Mouse (Mus musculus) liver, embryonic 15.5 days (tissue): ENCODE results near the gene Fbxw10. TPM values are rescaled to one million over a fixed set of nuclear protein-coding genes. Genes with fewer than 3 reads are reported as not detected.

Source experiments
- ATAC-seq: fragments of 200-750 bp; cut with Nextera tagmentation; 2 replicates; pipeline ENCODE4 v1.8.0; 2017; ENCODE audit warnings: moderate number of reproducible peaks, mild to moderate bottlenecking, moderate library complexity; ENCODE audit not compliant: insufficient read depth
- H3K27ac ChIP-seq: fragments of 300-500 bp; sonication (generic); replicated peaks from 2 replicates; pipeline ENCODE4 v1.5.1; 2015; ENCODE audit warnings: mild to moderate bottlenecking, inconsistent platforms
- H3K27me3 ChIP-seq: fragments of 300-500 bp; sonication (generic); 2 replicates; pipeline ENCODE4 v1.6.1; 2015; ENCODE audit warnings: mild to moderate bottlenecking, inconsistent platforms
- H3K36me3 ChIP-seq: fragments of 300-500 bp; sonication (generic); replicated peaks from 2 replicates; pipeline ENCODE4 v1.6.1; 2015; ENCODE audit warnings: moderate library complexity, mild to moderate bottlenecking, inconsistent platforms
- H3K4me1 ChIP-seq: fragments of 300-500 bp; sonication (generic); replicated peaks from 2 replicates; pipeline ENCODE4 v1.6.1; 2015; ENCODE audit warnings: inconsistent platforms
- H3K4me2 ChIP-seq: fragments of 300-500 bp; sonication (generic); 2 replicates; pipeline ENCODE4 v1.6.1; 2015; ENCODE audit warnings: moderate library complexity, mild to moderate bottlenecking, inconsistent platforms
- H3K4me3 ChIP-seq: fragments of 300-500 bp; sonication (generic); replicated peaks from 2 replicates; pipeline ENCODE4 v1.5.1; 2015; ENCODE audit warnings: mild to moderate bottlenecking, inconsistent platforms
- H3K9ac ChIP-seq: fragments of 300-500 bp; sonication (generic); 2 replicates; pipeline ENCODE4 v1.6.1; 2015; ENCODE audit warnings: moderate library complexity, mild to moderate bottlenecking, inconsistent platforms
- H3K9me3 ChIP-seq: fragments of 300-500 bp; sonication (generic); replicated peaks from 2 replicates; pipeline ENCODE4 v1.6.1; 2016; ENCODE audit warnings: inconsistent platforms
- WGBS: fragments of 180-500 bp; shearing (Covaris S2); methylation state at CpG from one replicate; pipeline ENCODE4 v1.1.7; 2015; ENCODE audit warnings: mixed read lengths; ENCODE audit not compliant: insufficient replicate concordance; 5-methylcytosine and 5-hydroxymethylcytosine counted together
- polyA plus RNA-seq: library from polyadenylated mRNA; unstranded; fragments of >200 nt; fragmentation: Nextera tagmentation; extraction: Ambion mirVana; gene quantifications from 2 replicates; pipeline ENCODE4 v1.2.1, GENCODE M21; 2015

Gene Fbxw10
- 0.07 and 0.28 TPM in 2 replicates for polyA plus RNA-seq

- no peak for ATAC-seq
- Histone ChIP-seq H3K36me3 (no peaks in the 10 kb centered on the region), H3K4me3 (no peak within 1 kb of the TSS), H3K27ac (0 out of 2 replicates have a peak within 1 kb of the TSS, but pooled peaks have one; percentile 19), H3K9ac (no peak within 1 kb of the TSS), H3K27me3 (no peaks in the 10 kb centered on the region), H3K9me3 (no peaks in the 10 kb centered on the region), H3K4me1 (peaks cover 18% of the 10 kb centered on the region; the same call in 1 of the 2 replicates), H3K4me2 (peak within 1 kb of the TSS; percentile 31)
- 33% methylated on average over 12 of the region's 12 CpGs for WGBS
These were observed at the start of gene Fbxw10 for GRCm38 (mm10) chr11:62846961-62847654. Gene Fbxw10, plus strand, starts transcription at chr11:62847069.

GRCm38 (mm10) chr11:62804119-62804518, 42.8 kb upstream of the Fbxw10 start:
- H3K27ac ChIP-seq, result no peak overlapping the region
- no peak overlapping the region for H3K4me2 ChIP-seq
- ATAC-seq, result no peak
- no peak overlapping the region for H3K4me3 ChIP-seq
- 45% methylated on average over 13 of the region's 13 CpGs for WGBS
- no peaks in the 10 kb centered on the region for H3K36me3 ChIP-seq
- no peak overlapping the region for H3K9ac ChIP-seq
- H3K4me1 ChIP-seq, result no peaks in the 10 kb centered on the region
- H3K27me3 ChIP-seq, result no peaks in the 10 kb centered on the region
- no peaks in the 10 kb centered on the region; the same call in 1 of the 2 replicates for H3K9me3 ChIP-seq

GRCm38 (mm10) chr11:62807965-62808364, 38.9 kb upstream of the Fbxw10 start:
- no peak overlapping the region for H3K27ac ChIP-seq
- no peaks in the 10 kb centered on the region for H3K27me3 ChIP-seq
- H3K4me3 ChIP-seq, result no peak overlapping the region
- no peak overlapping the region for H3K9ac ChIP-seq
- H3K4me1 ChIP-seq, result no peaks in the 10 kb centered on the region
- no peaks in the 10 kb centered on the region for H3K36me3 ChIP-seq
- WGBS, result 55% methylated on average over 2 of the region's 2 CpGs
- H3K4me2 ChIP-seq, result no peak overlapping the region
- ATAC-seq, result no peak
- no peaks in the 10 kb centered on the region; the same call in 1 of the 2 replicates for H3K9me3 ChIP-seq

- ATAC-seq, result no peak
- no peak overlapping the region for H3K27ac ChIP-seq
- H3K4me1 ChIP-seq, result no peaks in the 10 kb centered on the region
- no peak overlapping the region for H3K4me3 ChIP-seq
- H3K27me3 ChIP-seq, result no peaks in the 10 kb centered on the region
- WGBS, result 49% methylated on average over 4 of the region's 4 CpGs
- H3K9me3 ChIP-seq, result no peaks in the 10 kb centered on the region; the same call in 1 of the 2 replicates
- no peak overlapping the region for H3K9ac ChIP-seq
- H3K4me2 ChIP-seq, result no peak overlapping the region
- H3K36me3 ChIP-seq, result no peaks in the 10 kb centered on the region
These were observed 37.7 kb upstream of the Fbxw10 start for GRCm38 (mm10) chr11:62809201-62809600.

- H3K27me3 ChIP-seq, result no peaks in the 10 kb centered on the region
- no peaks in the 10 kb centered on the region for H3K36me3 ChIP-seq
- H3K4me3 ChIP-seq, result no peak overlapping the region
- H3K4me2 ChIP-seq, result no peak overlapping the region
- no peaks in the 10 kb centered on the region for H3K4me1 ChIP-seq
- H3K9ac ChIP-seq, result no peak overlapping the region
- no peak overlapping the region for H3K27ac ChIP-seq
- no peaks in the 10 kb centered on the region for H3K9me3 ChIP-seq
- WGBS, result 67% methylated on average over 6 of the region's 6 CpGs
- no peak for ATAC-seq
These were observed 34.6 kb upstream of the Fbxw10 start for GRCm38 (mm10) chr11:62812268-62812667.

GRCm38 (mm10) chr11:62813497-62813896, 33.4 kb upstream of the Fbxw10 start:
- no peaks in the 10 kb centered on the region for H3K9me3 ChIP-seq
- no peak overlapping the region for H3K9ac ChIP-seq
- H3K27me3 ChIP-seq, result no peaks in the 10 kb centered on the region
- no peak overlapping the region for H3K4me2 ChIP-seq
- H3K4me1 ChIP-seq, result no peaks in the 10 kb centered on the region
- no peak overlapping the region for H3K4me3 ChIP-seq
- H3K36me3 ChIP-seq, result no peaks in the 10 kb centered on the region
- ATAC-seq, result no peak
- no peak overlapping the region for H3K27ac ChIP-seq
- WGBS, result 30% methylated on average over 1 of the region's 1 CpGs

- H3K36me3 ChIP-seq, result no peaks in the 10 kb centered on the region
- no peaks in the 10 kb centered on the region for H3K9me3 ChIP-seq
- no peak overlapping the region for H3K27ac ChIP-seq
- H3K9ac ChIP-seq, result no peak overlapping the region
- ATAC-seq, result no peak
- no peak overlapping the region for H3K4me3 ChIP-seq
- peaks cover 2% of the 10 kb centered on the region; the same call in 1 of the 2 replicates for H3K4me1 ChIP-seq
- no peak overlapping the region for H3K4me2 ChIP-seq
- no peaks in the 10 kb centered on the region; the same call in 1 of the 2 replicates for H3K27me3 ChIP-seq
- 49% methylated on average over 6 of the region's 6 CpGs for WGBS
These were observed 32.8 kb upstream of the Fbxw10 start for GRCm38 (mm10) chr11:62813970-62814624.

- Histone ChIP-seq H3K27me3 (no peaks in the 10 kb centered on the region; the same call in 1 of the 2 replicates), H3K9ac (no peak overlapping the region), H3K27ac (no peak overlapping the region), H3K4me1 (peaks cover 7% of the 10 kb centered on the region), H3K9me3 (no peaks in the 10 kb centered on the region), H3K4me2 (no peak overlapping the region), H3K4me3 (no peak overlapping the region), H3K36me3 (no peaks in the 10 kb centered on the region)
- no peak for ATAC-seq
- 32% methylated on average over 4 of the region's 4 CpGs for WGBS
These were observed 32.2 kb upstream of the Fbxw10 start for GRCm38 (mm10) chr11:62814625-62815024.

GRCm38 (mm10) chr11:62815438-62815837, 31.4 kb upstream of the Fbxw10 start:
- no peak for ATAC-seq
- H3K27ac ChIP-seq, result no peak overlapping the region

GRCm38 (mm10) chr11:62816591-62816990, 30.3 kb upstream of the Fbxw10 start:
- WGBS, result 61% methylated on average over 6 of the region's 6 CpGs
- H3K27me3 ChIP-seq, result peaks cover 15% of the 10 kb centered on the region

More at GRCm38 (mm10) chr11:62815438-62815837, 31.4 kb upstream of the Fbxw10 start:
- peaks cover 6% of the 10 kb centered on the region for H3K27me3 ChIP-seq
- H3K36me3 ChIP-seq, result no peaks in the 10 kb centered on the region
- H3K9me3 ChIP-seq, result no peaks in the 10 kb centered on the region
- H3K4me1 ChIP-seq, result peaks cover 14% of the 10 kb centered on the region
- no peak overlapping the region for H3K4me3 ChIP-seq
- no peak overlapping the region for H3K9ac ChIP-seq
- H3K4me2 ChIP-seq, result no peak overlapping the region
- 61% methylated on average over 1 of the region's 1 CpGs for WGBS

GRCm38 (mm10) chr11:62819059-62819686, 27.7 kb upstream of the Fbxw10 start:
- 39% methylated on average over 8 of the region's 8 CpGs for WGBS

More at GRCm38 (mm10) chr11:62816591-62816990, 30.3 kb upstream of the Fbxw10 start:
- Histone ChIP-seq H3K36me3 (no peaks in the 10 kb centered on the region), H3K4me3 (no peak overlapping the region), H3K4me2 (no peak overlapping the region), H3K9ac (no peak overlapping the region), H3K27ac (no peak overlapping the region), H3K9me3 (no peaks in the 10 kb centered on the region), H3K4me1 (peaks cover 22% of the 10 kb centered on the region)
- ATAC-seq, result no peak

More at GRCm38 (mm10) chr11:62819059-62819686, 27.7 kb upstream of the Fbxw10 start:
- Histone ChIP-seq H3K4me3 (no peak overlapping the region), H3K9me3 (no peaks in the 10 kb centered on the region), H3K27me3 (peaks cover 21% of the 10 kb centered on the region), H3K36me3 (no peaks in the 10 kb centered on the region), H3K4me1 (peaks cover 26% of the 10 kb centered on the region), H3K27ac (no peak overlapping the region), H3K9ac (no peak overlapping the region), H3K4me2 (no peak overlapping the region)
- no peak for ATAC-seq
